Mouse (Mus musculus): Measurements from ENCODE around the gene Trim44. TPM values are rescaled to one million over a fixed set of nuclear protein-coding genes. Genes with fewer than 3 reads are reported as not detected.

Gene Trim44
- total RNA-seq (2014; rRNA removed) (94.8 and 116 TPM in 2 replicates), polyA plus RNA-seq (2015; fragmentation: Nextera tagmentation; extraction: Ambion mirVana) (24.4 and 41.2 TPM in 2 replicates)

DNA sequence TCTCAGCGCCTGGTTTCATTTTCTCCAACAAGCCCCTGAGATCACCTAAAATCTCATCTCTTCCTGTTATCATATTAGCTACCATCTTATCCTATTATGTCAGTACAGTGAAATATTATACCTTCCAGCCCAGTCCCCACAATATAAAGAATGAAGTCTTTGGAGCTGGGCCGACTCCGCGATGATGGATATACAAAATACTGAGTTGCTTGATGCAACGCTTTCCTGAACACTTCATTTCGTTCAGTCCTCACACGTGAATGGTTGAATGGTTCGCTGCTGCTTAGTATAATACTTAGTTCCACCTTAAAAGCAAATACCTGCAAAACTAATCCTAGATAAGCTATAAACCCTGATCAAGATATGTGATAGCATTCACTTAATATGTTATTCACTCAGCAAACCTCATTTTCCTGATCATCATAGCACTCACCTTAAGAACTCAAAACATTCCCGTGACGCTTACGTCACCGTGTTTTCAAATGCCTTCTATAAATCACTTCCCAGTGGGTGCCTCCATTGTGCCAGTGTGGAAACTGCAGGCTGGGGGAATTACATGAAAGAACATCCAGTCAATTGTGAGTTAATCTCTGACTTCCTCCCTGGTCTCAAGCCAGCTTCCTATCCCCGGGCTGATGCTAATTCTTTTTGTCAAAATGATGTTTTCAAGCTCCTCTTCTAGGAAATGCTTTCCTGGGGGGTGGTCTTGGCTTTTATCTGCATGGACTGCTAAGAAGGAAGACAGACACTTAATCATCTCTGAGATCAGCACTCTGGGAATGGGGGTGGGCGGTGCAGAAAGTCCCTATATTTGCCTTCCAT is at the start of gene Trim44:
Gene Trim44 (minus strand): TSS at position 466 of the 822 bp plus-strand sequence.
- H3K4me3 ChIP-seq (ENCODE audit: low read depth, low read length): peak within 1 kb of the TSS; percentile 19
- peak; percentile 61 for DNase-seq
- TF ChIP-seq CTCF (IDR thresholded peaks at IDR 0.05; ENCODE audit: low read depth): no peak
- no peak within 1 kb of the TSS for H3K9ac ChIP-seq
- H3K36me3 ChIP-seq (ENCODE audit: insufficient read depth): no peaks in the 10 kb centered on the region
- no peaks in the 10 kb centered on the region for H3K27me3 ChIP-seq (ENCODE audit: insufficient read depth, low read length)
- H3K4me1 ChIP-seq (ENCODE audit: insufficient read depth): no peaks in the 10 kb centered on the region; the same call in 1 of the 2 replicates
- ATAC-seq: peak; percentile 79
- H3K4me2 ChIP-seq (ENCODE audit: low read depth): peak within 1 kb of the TSS; percentile 34
- no peak within 1 kb of the TSS for H3K27ac ChIP-seq (ENCODE audit: low read depth, low read length)
- no peaks in the 10 kb centered on the region for H3K9me3 ChIP-seq (ENCODE audit: low read length)
- WGBS: 24% methylated on average over 14 of the region's 14 CpGs

DNA sequence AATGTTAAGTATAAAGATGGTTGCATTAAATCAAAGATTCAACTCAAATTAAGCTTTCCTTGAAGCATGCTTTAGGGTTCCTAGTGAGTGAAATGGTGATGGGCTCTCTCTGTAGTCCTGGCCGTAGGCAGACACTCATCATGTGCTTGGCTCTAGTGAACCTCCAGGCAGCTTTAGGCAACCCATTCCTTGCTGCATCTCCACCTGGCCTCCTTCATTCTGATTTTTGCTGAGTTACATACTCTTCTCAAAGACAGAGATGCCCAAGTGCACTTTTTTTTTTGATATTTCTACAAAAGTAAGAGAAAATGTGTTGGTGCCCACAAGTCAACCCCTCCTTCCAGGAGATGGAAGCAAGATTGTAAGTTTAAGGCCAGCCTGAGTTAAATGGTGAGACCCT is 47.5 kb upstream of the Trim44 start:
- no peak for TF ChIP-seq CTCF (IDR thresholded peaks at IDR 0.05; ENCODE audit: low read depth)
- no peaks in the 10 kb centered on the region for H3K4me1 ChIP-seq (ENCODE audit: insufficient read depth)
- H3K27me3 ChIP-seq (ENCODE audit: insufficient read depth, low read length): no peaks in the 10 kb centered on the region
- H3K9ac ChIP-seq: no peak overlapping the region
- no peak for ATAC-seq
- whole genome bisulfite sequencing: 90% methylated on average over 1 of the region's 1 CpGs
- DNase-seq: no peak
- H3K4me2 ChIP-seq (ENCODE audit: low read depth): no peak overlapping the region
- H3K27ac ChIP-seq (ENCODE audit: low read depth, low read length): no peak overlapping the region
- H3K36me3 ChIP-seq (ENCODE audit: insufficient read depth): no peaks in the 10 kb centered on the region
- H3K4me3 ChIP-seq (ENCODE audit: low read depth, low read length): no peak overlapping the region
- no peaks in the 10 kb centered on the region for H3K9me3 ChIP-seq (ENCODE audit: low read length)

DNA sequence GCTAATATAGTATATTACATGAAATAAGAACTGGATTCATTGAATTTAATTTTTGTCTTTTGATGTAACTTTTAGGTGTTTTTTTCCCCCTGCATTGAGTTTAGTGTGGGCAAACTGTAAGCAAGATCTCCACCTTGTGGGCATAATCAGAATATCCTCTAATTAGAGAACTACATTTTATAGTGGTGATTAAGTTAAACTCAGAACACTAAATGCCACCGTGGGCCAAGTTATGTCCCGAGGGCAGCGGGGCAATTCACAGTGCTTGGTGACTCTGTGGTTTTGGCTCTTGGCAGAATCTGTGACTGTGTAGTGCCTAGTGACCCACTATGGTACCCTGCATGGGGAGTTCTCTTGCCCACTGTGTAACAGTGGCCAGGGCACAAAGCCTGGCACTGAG is 45.8 kb upstream of the Trim44 start:
- Histone ChIP-seq H3K27me3 (ENCODE audit: insufficient read depth, low read length) (no peaks in the 10 kb centered on the region), H3K4me3 (ENCODE audit: low read depth, low read length) (no peak overlapping the region), H3K9ac (no peak overlapping the region), H3K4me2 (ENCODE audit: low read depth) (no peak overlapping the region), H3K9me3 (ENCODE audit: low read length) (no peaks in the 10 kb centered on the region), H3K27ac (ENCODE audit: low read depth, low read length) (no peak overlapping the region), H3K4me1 (ENCODE audit: insufficient read depth) (no peaks in the 10 kb centered on the region; the same call in 1 of the 2 replicates), H3K36me3 (ENCODE audit: insufficient read depth) (no peaks in the 10 kb centered on the region)
- DNase-seq (peak; percentile 60), ATAC-seq (no peak)
- TF ChIP-seq CTCF (IDR thresholded peaks at IDR 0.05; ENCODE audit: low read depth): peak; percentile 76
- WGBS: 21% methylated on average over 3 of the region's 3 CpGs

DNA sequence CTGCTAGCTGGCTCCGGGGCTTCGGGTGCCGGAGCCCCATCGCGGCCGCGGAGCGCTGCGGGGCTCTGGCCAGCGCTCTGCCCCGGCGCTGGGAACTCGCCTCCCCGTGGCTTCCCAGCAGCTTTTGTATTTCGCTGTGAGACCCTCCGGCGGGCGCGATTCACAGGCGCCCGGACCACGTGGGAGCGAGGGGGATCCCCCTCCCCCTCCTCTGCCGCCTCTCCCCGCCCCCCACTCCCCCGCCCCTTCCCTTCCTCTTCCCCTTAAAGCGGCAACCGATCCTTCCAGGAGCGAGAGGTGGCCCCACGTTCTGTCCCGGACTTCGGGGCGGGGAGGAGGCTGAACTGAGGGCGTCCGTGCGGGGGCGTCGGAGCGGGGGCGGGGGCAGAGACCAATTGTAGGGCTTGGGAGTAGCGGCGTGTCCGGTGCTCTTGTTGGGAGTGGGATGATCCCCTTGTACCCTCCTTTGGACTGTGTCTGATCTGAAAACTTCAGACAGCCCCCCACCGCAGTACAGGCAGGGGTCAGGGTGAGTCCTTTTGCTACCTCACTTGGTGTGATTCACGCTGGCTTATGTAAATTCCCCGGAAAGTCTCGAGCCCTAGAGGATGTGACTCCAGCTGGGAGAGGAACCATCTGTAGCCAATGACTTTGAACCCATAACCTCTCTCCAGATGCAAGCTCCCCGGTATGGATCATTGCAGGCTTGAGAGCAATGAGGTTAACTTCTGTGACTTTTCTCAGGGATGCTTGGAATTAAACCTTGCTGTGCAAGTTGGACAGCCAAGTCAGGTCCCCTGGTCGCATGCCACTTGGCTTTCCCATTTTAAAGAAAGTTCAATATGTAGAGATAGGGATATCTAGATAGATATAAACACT is 44.3 kb upstream of the Trim44 start, which contains the start of gene Fjx1:
Gene Fjx1 (minus strand): TSS at position 829 of the 879 bp plus-strand sequence.
- DNase-seq: peak; percentile 93
- no peaks in the 10 kb centered on the region for H3K36me3 ChIP-seq (ENCODE audit: insufficient read depth)
- no peak for TF ChIP-seq CTCF (IDR thresholded peaks at IDR 0.05; ENCODE audit: low read depth)
- no peaks in the 10 kb centered on the region for H3K27me3 ChIP-seq (ENCODE audit: insufficient read depth, low read length)
- peak within 1 kb of the TSS; percentile 82 for H3K9ac ChIP-seq
- ATAC-seq: peak; percentile 84
- WGBS: 4% methylated on average over 46 of the region's 49 CpGs
- peak within 1 kb of the TSS; percentile 77 for H3K4me3 ChIP-seq (ENCODE audit: low read depth, low read length)
- peak within 1 kb of the TSS; percentile 95 for H3K4me2 ChIP-seq (ENCODE audit: low read depth)
- H3K4me1 ChIP-seq (ENCODE audit: insufficient read depth): peaks cover 3% of the 10 kb centered on the region; the same call in 1 of the 2 replicates
- peak within 1 kb of the TSS; percentile 94 for H3K27ac ChIP-seq (ENCODE audit: low read depth, low read length)
- H3K9me3 ChIP-seq (ENCODE audit: low read length): no peaks in the 10 kb centered on the region

DNA sequence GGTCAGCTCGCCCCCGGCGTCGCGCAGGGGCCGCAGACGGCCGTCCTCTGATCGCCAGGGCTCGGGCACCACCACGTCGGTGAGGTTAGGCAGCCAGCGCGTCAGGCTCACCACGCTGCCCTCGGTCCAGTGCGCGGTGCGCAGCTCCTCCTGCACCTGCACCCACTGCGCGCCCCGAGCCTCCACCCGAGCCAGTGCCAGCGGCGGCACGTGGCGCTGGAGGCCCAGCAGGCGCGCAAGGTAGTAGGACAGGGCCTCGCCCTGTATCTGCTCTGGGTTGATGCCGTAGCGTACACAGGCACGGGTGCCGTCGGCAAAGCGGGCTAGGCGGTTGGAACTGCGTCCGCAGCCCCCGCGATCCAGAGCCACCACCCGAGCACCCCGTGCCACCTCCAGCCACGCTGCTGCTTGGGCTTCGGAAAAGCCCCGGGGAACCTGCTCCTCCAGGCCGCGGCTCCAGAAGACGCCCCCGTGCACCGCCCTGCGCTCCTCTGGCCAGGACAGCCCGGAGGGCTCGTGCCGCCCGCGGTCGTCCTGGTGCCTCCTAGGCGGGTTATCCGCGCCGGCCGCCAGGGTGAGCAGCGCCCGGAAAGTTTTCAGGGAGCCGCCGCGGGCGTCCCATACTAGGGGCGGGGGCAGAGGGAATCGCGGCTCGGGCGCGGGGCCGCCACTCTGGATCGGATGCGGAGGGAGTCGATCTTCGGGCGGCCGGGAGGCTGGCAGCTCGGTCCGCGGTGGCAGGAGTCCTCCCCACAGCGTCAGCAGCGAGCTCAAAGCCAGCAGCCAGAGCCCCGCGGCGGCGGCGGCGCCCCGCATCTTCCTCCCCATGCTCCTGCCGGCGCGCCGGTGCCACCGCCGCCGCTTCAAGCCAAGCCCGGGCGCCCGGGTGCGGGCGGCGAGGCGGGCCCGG is 43.4 kb upstream of the Trim44 start:
- Histone ChIP-seq H3K9ac (peak overlapping the region; percentile 82), H3K4me1 (ENCODE audit: insufficient read depth) (peaks cover 3% of the 10 kb centered on the region; the same call in 1 of the 2 replicates), H3K4me2 (ENCODE audit: low read depth) (peak overlapping the region; percentile 95), H3K9me3 (ENCODE audit: low read length) (no peaks in the 10 kb centered on the region), H3K27ac (ENCODE audit: low read depth, low read length) (peak overlapping the region; percentile 94), H3K27me3 (ENCODE audit: insufficient read depth, low read length) (no peaks in the 10 kb centered on the region), H3K36me3 (ENCODE audit: insufficient read depth) (no peaks in the 10 kb centered on the region), H3K4me3 (ENCODE audit: low read depth, low read length) (peak overlapping the region; percentile 77)
- TF ChIP-seq CTCF (IDR thresholded peaks at IDR 0.05; ENCODE audit: low read depth): peak; percentile 52
- DNase-seq: peak; percentile 64
- peak; percentile 64 for ATAC-seq
- WGBS: 1% methylated on average over 98 of the region's 109 CpGs

DNA sequence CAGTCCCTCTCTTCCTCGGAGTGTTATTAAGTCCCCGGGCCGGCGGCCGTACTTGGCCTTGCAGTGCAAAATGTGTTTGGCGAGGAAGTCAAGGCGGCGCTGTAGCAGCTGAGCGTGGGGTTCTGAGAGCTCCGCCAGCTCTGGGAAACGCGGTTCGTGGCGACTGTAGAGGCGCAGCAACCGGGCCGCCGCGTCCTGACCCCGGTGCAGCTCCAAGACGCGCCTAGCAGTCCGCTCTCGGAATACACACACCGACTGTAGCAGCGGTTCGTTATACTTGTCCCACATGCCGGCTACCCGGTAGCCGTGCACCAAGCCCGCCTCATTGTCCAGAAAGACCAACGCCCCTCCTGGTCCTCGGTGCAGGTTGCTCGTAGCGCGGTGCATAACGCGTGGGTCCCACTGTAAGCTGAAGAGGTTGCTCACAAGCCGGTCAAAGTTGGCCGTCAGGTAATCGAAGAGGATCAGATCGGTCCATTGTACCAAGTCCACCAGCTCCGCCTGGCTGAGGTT is 42.7 kb upstream of the Trim44 start:
- H3K27me3 ChIP-seq (ENCODE audit: insufficient read depth, low read length): no peaks in the 10 kb centered on the region
- peak overlapping the region; percentile 77 for H3K4me3 ChIP-seq (ENCODE audit: low read depth, low read length)
- H3K36me3 ChIP-seq (ENCODE audit: insufficient read depth): no peaks in the 10 kb centered on the region
- H3K9me3 ChIP-seq (ENCODE audit: low read length): no peaks in the 10 kb centered on the region
- H3K27ac ChIP-seq (ENCODE audit: low read depth, low read length): peak overlapping the region; percentile 94
- peaks cover 3% of the 10 kb centered on the region; the same call in 1 of the 2 replicates for H3K4me1 ChIP-seq (ENCODE audit: insufficient read depth)
- peak; percentile 33 for TF ChIP-seq CTCF (IDR thresholded peaks at IDR 0.05; ENCODE audit: low read depth)
- H3K9ac ChIP-seq: peak overlapping the region; percentile 82
- WGBS: 3% methylated on average over 43 of the region's 43 CpGs
- peak overlapping the region; percentile 95 for H3K4me2 ChIP-seq (ENCODE audit: low read depth)
- ATAC-seq (peak; percentile 15), DNase-seq (peak; percentile 73)
